Mouse (Mus musculus) spleen, embryonic (tissue): ENCODE measurements around the gene Fam177a.
"Not testable (repeated sequence)": the region's sequence is repeated elsewhere in the genome, so short reads cannot be mapped to it uniquely, and the experiment has no call there.

Experiments
- CTCF ChIA-PET: fragments of 350-600 bp; sonication (Branson Sonifier 250); formaldehyde crosslinking; loops from one replicate; lab custom pipeline; 2022; lab: Charles Lee

The Fam177a gene

DNA sequence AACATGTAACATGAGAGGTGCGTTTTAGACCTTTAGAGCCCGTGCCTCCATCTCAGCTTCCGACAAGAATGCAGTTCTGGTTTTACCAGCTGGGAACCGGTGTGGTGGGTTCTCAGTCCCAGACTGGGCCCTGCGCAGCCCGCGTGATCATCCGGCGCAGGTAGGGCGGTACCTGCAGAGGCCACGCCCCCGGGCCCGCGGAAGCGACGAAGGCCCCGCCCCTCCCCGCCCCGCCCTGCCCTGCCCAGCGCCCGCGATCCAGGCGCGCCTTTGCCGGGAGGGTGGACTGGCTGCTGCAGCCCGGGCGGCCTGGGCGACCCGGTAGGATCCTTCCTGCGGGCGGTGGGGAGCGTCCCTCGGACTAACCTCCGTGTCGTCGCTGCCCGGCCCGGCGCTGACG, at the start of gene Fam177a:
TSS of gene Fam177a (plus strand) at position 228 of the 400 bp plus-strand sequence.
- CTCF ChIA-PET, result not testable (repeated sequence)

DNA sequence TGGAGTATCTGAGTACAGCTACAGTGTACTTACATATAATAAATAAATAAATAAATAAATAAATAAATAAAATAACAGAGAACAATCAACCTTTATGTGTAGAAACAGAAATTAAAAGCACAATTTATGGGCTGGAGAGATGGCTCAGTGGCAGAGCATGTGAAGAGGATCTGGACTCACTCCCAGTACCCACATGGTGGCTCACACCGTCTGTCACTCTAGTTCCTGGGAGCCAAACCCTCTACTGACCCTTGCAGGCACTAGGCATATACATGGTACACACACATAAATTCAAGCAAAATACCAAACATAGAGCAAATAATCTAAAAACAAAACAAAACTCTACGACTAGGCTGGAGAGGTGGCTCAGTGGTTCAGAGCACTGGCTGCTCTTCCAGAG, 49.0 kb upstream of the Fam177a start:
- CTCF ChIA-PET, result no interaction called here

DNA sequence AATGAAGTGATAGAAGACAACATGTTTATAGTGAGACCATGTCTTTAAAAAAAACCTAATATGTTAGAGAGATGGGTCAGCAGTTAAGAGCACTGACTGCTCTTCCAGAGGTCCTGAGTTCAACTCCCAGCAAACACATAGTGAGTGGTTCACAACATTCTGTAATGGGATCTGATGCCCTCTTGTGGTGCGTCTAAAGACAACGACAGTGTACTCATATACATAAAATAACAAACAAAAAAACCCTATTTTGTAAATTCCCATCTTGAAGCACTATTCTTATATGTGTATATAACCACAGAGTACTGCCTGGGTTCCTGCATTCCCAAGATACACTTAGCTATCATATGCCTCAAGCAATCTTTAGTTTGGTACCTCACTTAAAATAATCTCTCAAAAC, 45.6 kb upstream of the Fam177a start:
- CTCF ChIA-PET, result interaction anchor here (0.7 kb wide), 1 partner anchor 101 kb away, joined by 4 read pairs; no protein-coding TSS in a partner anchor

GRCm38 (mm10) chr12:55079726-55080600, 44.3 kb upstream of the Fam177a start, which contains the start of the genes 2700097O09Rik and Srp54a:
Gene 2700097O09Rik (minus strand): TSS chr12:55080110.
Gene Srp54a (plus strand): TSS chr12:55080262.
- CTCF ChIA-PET, result interaction anchor here (0.6 to 1.1 kb wide), 2 partner anchors 97 to 176 kb away, joined by 3 read pairs; no protein-coding TSS in a partner anchor

- CTCF ChIA-PET, result not testable (repeated sequence)
Measured at GRCm38 (mm10) chr12:55080601-55080942, 43.7 kb upstream of the Fam177a start.

GRCm38 (mm10) chr12:55092127-55092526, 32.1 kb upstream of the Fam177a start:
- CTCF ChIA-PET, result not testable (repeated sequence)

DNA sequence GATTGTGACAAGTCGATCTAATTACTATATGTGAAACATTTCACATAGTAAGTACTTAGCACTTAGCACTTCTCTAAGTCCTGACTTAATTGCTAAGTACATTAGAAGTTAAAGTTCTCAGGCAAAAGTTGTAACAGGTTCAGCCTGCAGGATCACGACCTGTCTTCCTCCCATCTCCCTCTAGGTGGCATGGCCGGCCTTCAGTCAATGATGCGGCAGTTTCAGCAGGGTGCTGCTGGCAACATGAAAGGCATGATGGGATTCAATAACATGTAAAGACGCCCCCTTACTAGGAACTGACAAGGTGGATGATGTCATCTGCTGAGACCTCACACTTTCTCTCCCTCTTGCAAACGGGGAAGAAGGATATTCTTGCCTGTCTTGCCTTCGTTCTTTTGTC, 11.7 kb upstream of the Fam177a start:
- CTCF ChIA-PET, result not testable (repeated sequence)

DNA sequence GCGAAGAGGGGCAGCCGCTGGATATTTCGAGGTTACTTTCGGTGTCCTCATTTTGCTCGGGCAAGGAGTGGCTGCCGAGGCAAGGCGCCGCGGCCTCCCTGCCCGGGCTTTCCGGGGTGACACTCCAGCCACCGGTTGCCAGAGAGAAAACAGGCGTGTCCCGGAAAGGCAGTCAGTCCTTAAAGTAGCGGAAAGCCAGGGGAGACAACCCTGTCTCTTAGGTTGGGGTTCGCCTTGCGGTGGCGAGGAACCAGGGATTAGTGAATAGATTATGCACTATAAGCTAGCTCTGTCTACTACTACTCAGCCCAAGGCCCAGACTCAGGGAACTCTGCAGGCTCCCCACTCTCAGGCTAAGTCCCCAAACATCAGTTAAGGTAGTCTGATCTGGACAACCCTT, 462 bp downstream of the Fam177a start:
- CTCF ChIA-PET, result not testable (repeated sequence)

GRCm38 (mm10) chr12:55135540-55135939, 11.3 kb downstream of the Fam177a start:
- CTCF ChIA-PET, result not testable (repeated sequence)

GRCm38 (mm10) chr12:55137859-55138258, 13.6 kb downstream of the Fam177a start:
- CTCF ChIA-PET, result not testable (repeated sequence)

DNA sequence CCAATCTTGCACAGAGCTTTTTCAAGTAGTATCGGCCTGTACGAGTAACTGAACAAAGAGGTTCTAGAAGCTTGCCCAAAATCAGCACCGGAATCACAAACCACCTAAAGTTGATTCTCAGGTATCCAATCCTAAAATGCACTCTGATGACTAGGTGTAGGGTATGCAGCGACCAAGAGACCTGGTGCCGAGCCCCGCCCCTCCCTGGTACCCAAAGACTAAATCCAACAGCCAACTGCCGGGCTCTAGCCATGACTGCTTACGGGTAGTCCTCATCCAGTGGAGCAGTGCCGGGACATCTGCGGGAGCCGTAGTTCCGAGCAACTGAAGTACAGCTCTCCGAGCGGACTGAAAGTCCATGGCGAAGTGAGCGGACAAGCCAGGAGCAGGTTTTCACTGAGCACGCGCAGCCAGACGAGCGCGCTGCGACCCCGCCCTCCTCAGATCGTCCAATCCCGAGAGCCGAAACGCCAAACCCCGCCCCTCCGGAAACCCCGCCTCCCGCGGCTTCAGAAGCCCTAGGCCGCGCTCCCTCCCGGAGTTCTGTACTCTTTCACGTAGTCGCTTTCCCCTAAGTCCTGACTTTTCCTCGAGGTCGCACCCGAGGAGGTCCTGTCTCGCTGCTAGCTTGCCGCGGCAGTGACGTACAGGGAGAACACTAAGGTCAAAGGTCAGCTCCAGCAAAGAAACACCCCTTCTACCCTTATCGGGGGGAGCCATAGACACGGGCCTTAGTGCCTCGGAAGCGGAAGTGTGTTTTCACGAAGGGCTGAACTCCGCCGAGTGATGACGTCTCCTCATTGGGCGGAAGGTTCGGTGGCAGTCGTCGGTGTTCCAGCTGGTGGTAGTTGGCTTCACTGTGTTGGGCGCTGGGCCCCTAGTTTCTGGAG, 30.5 kb downstream of the Fam177a start, which contains the start of gene Srp54b:
TSS of gene Srp54b (plus strand) at position 546 of the 890 bp plus-strand sequence.
- CTCF ChIA-PET, result not testable (repeated sequence)

DNA sequence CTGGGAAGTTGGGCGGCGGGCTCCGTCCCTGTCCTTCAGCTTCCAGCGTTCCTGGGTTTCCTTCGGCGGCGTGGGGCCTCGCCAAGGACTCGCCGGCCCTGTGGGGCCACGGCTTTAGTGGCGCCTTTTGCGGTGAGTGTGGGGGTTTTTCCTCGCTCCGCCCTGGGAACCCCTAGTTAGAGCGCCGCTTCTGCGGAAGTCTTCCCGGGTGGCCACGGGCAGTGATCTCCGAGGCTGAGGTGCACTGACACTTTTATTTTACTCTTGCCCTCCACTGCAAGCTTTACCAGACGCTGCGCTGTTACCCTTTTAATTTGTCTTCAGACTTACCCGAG, 31.1 kb downstream of the Fam177a start:
- CTCF ChIA-PET, result not testable (repeated sequence)

- CTCF ChIA-PET, result not testable (repeated sequence)
Measured at GRCm38 (mm10) chr12:55167034-55167557, 42.8 kb downstream of the Fam177a start.

DNA sequence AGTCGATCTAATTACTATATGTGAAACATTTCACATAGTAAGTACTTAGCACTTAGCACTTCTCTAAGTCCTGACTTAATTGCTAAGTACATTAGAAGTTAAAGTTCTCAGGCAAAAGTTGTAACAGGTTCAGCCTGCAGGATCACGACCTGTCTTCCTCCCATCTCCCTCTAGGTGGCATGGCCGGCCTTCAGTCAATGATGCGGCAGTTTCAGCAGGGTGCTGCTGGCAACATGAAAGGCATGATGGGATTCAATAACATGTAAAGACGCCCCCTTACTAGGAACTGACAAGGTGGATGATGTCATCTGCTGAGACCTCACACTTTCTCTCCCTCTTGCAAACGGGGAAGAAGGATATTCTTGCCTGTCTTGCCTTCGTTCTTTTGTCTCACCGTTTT, 63.4 kb downstream of the Fam177a start:
- CTCF ChIA-PET, result not testable (repeated sequence)

DNA sequence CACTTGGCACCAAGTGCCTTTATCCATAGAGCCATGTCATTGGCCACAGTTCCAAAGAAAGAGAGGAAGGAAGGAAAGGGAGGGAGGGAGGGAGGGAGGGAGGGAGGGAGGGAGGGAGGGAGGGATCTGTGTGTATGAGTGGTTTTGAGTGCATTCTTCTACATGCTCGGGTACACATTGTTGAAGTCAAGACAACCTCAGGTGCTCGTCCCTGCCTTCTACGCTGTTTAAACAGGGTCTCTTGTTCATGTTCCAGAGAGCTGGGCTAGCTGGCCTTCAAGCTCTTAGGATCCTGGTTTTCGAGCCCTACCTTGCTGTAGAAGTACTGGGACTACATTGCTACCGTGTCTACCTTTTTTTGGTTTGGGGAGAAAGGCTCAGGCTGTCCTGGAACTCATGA, 64.9 kb downstream of the Fam177a start:
- CTCF ChIA-PET, result not testable (repeated sequence)
